Mouse (Mus musculus) embryonic fibroblast, embryonic 13.5 days (primary cell): ENCODE measurements at regions not wholly inside any gene's neighbourhood (a gene's known extent, or its start where the extent isn't known, plus 50 kb on each side); places are given as distances from the start of the nearest gene placed in this dataset.

ENCODE experiments used
- CTCF ChIP-seq: IDR thresholded peaks from 2 replicates; pipeline ENCODE4 v1.5.1; 2011; ENCODE audit warnings: mild to moderate bottlenecking, control low read depth, low read length, moderate library complexity, borderline replicate concordance; ENCODE audit not compliant: insufficient read depth
- POLR2A ChIP-seq: IDR thresholded peaks from 2 replicates; pipeline ENCODE4 v1.6.1; 2011; ENCODE audit warnings: low read depth, mild to moderate bottlenecking, control low read depth, low read length, moderate library complexity

GRCm38 (mm10) chr7:40466382-40466781 lies 431.7 kb upstream of the Vstm2b start:
- TF ChIP-seq POLR2A, result no peak
- TF ChIP-seq CTCF, result no peak
